Mouse (Mus musculus) monocyte, adult 2 months (primary cell): ENCODE data around the gene Olfr123.

Experiments
- DNase-seq, 2 experiments: peaks; one replicate each; pipeline ENCODE4 v3.0.0; 2022; ENCODE audit warnings: low spot score in 2 of 2, low read depth in 1 of 2

The Olfr123 gene

DNA sequence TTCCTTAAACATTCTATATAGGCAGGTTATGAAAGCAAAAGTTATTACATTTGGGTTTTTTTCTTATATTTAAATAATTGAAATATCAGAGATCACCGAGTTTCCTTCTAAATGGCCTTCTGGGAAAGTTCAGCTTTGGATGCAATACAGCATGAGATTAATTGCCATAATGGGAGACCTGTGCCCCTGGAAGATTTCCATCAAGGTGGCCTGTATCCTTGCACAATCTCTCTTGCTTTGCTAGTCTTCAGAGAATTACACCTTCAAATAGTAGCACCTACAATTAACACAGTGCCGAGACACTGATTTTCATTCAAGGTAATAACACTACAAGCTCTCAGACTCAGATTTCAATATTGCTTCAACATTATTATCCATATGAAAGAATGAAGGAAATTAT lies at the start of gene Olfr123:
Gene Olfr123 (plus strand): TSS at position 301 of the 400 bp plus-strand sequence.
- DNase-seq = no peak

DNA sequence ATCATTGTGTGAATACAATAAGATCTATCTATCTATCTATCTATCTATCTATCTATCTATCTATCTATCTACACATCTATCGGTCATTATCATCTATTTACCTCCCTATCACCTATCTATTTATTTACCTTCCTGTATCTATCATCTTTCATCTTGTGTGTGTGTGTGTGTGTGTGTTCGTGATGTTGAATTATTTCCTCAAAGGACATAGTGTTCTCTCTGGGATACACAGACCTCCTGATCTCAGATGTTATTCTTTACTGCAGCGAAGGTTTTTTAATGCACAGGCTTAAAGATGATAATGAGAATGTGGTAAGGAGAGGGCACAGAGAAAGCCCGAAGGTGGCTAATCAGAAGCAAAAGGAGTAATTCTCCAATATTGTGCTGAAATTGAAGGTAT lies 25.0 kb upstream of the Olfr123 start, which contains the start of gene Olfr122:
Gene Olfr122 (plus strand): TSS at position 301 of the 400 bp plus-strand sequence.
- no peak for DNase-seq

DNA sequence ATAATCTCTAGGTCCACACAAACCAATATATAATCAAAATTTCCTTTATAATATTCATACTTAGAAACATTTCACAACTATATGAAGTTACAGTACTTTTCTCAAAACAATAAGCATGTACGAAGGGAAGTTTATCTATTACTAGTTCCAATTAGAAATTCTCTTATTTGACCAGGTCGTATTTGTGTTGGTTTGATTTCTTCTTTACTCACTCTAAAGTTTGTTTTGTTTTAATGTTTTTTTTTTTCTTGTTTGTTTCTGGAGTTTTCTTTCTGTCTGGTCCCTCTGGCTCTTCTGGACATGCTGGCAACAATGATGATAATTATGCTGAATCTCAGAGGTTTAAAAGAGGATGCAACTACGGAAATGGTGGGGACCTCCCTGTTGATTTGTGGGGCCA lies 6.3 kb downstream of the Olfr123 start, which contains the start of gene Olfr124:
Gene Olfr124 (plus strand): TSS at position 301 of the 400 bp plus-strand sequence.
- no peak for DNase-seq

DNA sequence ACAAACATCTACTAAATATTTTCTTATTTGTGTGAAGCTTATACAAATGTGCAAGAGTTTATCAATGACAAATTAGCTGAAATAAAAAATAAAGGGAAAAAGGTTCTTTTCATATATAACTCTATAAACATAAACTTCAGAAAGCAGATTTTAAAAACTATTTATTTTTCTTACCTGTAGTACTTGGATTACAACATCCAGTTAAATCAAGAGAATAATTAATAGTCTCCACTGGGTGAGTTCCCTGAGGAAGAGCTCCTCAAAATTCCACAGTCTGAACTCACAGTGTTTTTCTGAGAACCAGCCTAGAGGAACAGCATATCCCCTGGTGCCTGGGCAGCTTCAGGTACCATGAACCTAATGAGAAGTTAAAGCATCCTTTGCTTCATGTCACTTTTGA lies 39.3 kb downstream of the Olfr123 start, which contains the start of gene Olfr125:
Gene Olfr125 (plus strand): TSS at position 301 of the 400 bp plus-strand sequence.
- DNase-seq = no peak

DNA sequence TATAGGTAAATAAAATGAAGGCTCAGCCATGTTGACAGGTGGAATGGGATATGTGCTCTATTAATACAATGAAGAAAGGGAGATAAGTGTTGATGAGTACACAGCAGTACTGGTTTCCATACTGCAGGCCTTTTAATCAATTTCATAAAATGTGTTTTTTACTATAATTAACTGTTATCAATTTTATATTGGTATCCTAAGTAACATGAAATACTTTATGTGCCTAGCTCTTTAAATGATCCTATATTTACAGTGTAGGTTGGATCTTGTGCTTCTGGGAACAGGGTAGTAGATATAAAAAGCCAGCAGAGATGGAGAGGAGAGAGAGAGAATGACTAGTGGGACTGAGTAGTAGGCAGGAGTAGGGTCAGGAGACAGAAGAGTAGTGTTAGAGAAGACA lies 53.9 kb downstream of the Olfr123 start, which contains the start of gene Olfr126:
Gene Olfr126 (plus strand): TSS at position 301 of the 400 bp plus-strand sequence.
- no peak for DNase-seq
